Mouse (Mus musculus) lung, adult 2 months (tissue): ENCODE data around the gene Ckb.

Experiments
- CTCF ChIP-seq: fragments of 200-500 bp; IDR thresholded peaks from 2 replicates; pipeline ENCODE4 v1.5.1; 2011; ENCODE audit warnings: mild to moderate bottlenecking, low read length, control low read depth; ENCODE audit not compliant: insufficient read depth
- POLR2A ChIP-seq: fragments of 200-500 bp; IDR thresholded peaks from 2 replicates; pipeline ENCODE4 v1.6.1; 2011; ENCODE audit warnings: low read depth, mild to moderate bottlenecking, control low read depth, low read length, borderline replicate concordance; ENCODE audit errors: extremely low read depth

GRCm38 (mm10) chr12:111665041-111665880 is 6.9 kb downstream of the Ckb start:
- TF ChIP-seq CTCF (no peak), POLR2A (no peak)
